Mouse (Mus musculus) lung, adult 2 months (tissue): ENCODE measurements at regions not wholly inside any gene's neighbourhood (a gene's known extent, or its start where the extent isn't known, plus 50 kb on each side); places are given as distances from the start of the nearest gene placed in this dataset.

ENCODE experiments used
- DNase-seq: peaks from one replicate; pipeline ENCODE4 v3.0.0; 2022
- H3K4me1 ChIP-seq: fragments of 200-500 bp; 2 replicates; pipeline ENCODE4 v1.6.1; 2011; ENCODE audit warnings: low read length; ENCODE audit not compliant: control insufficient read depth, insufficient read depth
- H3K4me3 ChIP-seq: fragments of 200-500 bp; replicated peaks from 2 replicates; pipeline ENCODE3; 2011; ENCODE audit warnings: low read depth, mild to moderate bottlenecking, control low read depth, low read length; ENCODE audit errors: extremely low read depth
- CTCF ChIP-seq: fragments of 200-500 bp; IDR thresholded peaks from 2 replicates; pipeline ENCODE4 v1.5.1; 2011; ENCODE audit warnings: mild to moderate bottlenecking, low read length, control low read depth; ENCODE audit not compliant: insufficient read depth
- POLR2A ChIP-seq: fragments of 200-500 bp; IDR thresholded peaks from 2 replicates; pipeline ENCODE4 v1.6.1; 2011; ENCODE audit warnings: low read depth, mild to moderate bottlenecking, control low read depth, low read length, borderline replicate concordance; ENCODE audit errors: extremely low read depth
- WGBS: fragments of 180-500 bp; shearing (Covaris S2); methylation state at CpG from one replicate; pipeline ENCODE4 v1.1.7; 2018; 5-methylcytosine and 5-hydroxymethylcytosine counted together

GRCm38 (mm10) chr10:84008923-84009322 is 286.3 kb downstream of the 1500009L16Rik start:
- DNase-seq, result no peak
- H3K4me1 ChIP-seq, result no peaks in the 10 kb centered on the region; the same call in 1 of the 2 replicates
- no peak overlapping the region for H3K4me3 ChIP-seq
- no peak for TF ChIP-seq POLR2A
- no peak for TF ChIP-seq CTCF
- WGBS, result 68% methylated on average over 4 of the region's 4 CpGs

- peak; percentile 57 for DNase-seq
- TF ChIP-seq POLR2A, result no peak
- peak; percentile 82 for TF ChIP-seq CTCF
- Histone ChIP-seq H3K4me1 (no peaks in the 10 kb centered on the region; the same call in 1 of the 2 replicates), H3K4me3 (no peak overlapping the region)
- 24% methylated on average over 9 of the region's 9 CpGs for WGBS
Observed at GRCm38 (mm10) chr10:84019381-84019780, 296.7 kb downstream of the 1500009L16Rik start.

- TF ChIP-seq CTCF, result peak; percentile 72
- no peak for TF ChIP-seq POLR2A
- WGBS, result 44% methylated on average over 10 of the region's 10 CpGs
- peak; percentile 39 for DNase-seq
- Histone ChIP-seq H3K4me1 (no peaks in the 10 kb centered on the region; the same call in 1 of the 2 replicates), H3K4me3 (no peak overlapping the region)
Observed at GRCm38 (mm10) chr10:84020023-84020620, 297.5 kb downstream of the 1500009L16Rik start.

GRCm38 (mm10) chr10:84021167-84022120 is 298.8 kb downstream of the 1500009L16Rik start:
- no peak for DNase-seq
- no peaks in the 10 kb centered on the region; the same call in 1 of the 2 replicates for H3K4me1 ChIP-seq
- TF ChIP-seq POLR2A (no peak), CTCF (no peak)
- WGBS, result 83% methylated on average over 12 of the region's 12 CpGs
- no peak overlapping the region for H3K4me3 ChIP-seq

GRCm38 (mm10) chr10:84024294-84024693 is 301.6 kb downstream of the 1500009L16Rik start:
- H3K4me1 ChIP-seq, result no peaks in the 10 kb centered on the region; the same call in 1 of the 2 replicates
- WGBS, result 52% methylated on average over 4 of the region's 4 CpGs
- no peak for DNase-seq
- no peak overlapping the region for H3K4me3 ChIP-seq
- TF ChIP-seq POLR2A (no peak), CTCF (no peak)

GRCm38 (mm10) chr10:84024901-84025300 is 302.2 kb downstream of the 1500009L16Rik start:
- TF ChIP-seq CTCF (no peak), POLR2A (no peak)
- no peaks in the 10 kb centered on the region; the same call in 1 of the 2 replicates for H3K4me1 ChIP-seq
- H3K4me3 ChIP-seq, result no peak overlapping the region
- no peak for DNase-seq
- 56% methylated on average over 8 of the region's 8 CpGs for WGBS

GRCm38 (mm10) chr10:84026798-84027197 is 304.1 kb downstream of the 1500009L16Rik start:
- no peak for TF ChIP-seq POLR2A
- no peak for TF ChIP-seq CTCF
- Histone ChIP-seq H3K4me1 (no peaks in the 10 kb centered on the region), H3K4me3 (no peak overlapping the region)
- 69% methylated on average over 4 of the region's 4 CpGs for WGBS
- DNase-seq, result no peak

GRCm38 (mm10) chr10:84036131-84036877 is 313.6 kb downstream of the 1500009L16Rik start:
- TF ChIP-seq POLR2A, result no peak
- no peak for TF ChIP-seq CTCF
- 53% methylated on average over 11 of the region's 11 CpGs for WGBS
- no peak for DNase-seq
- Histone ChIP-seq H3K4me3 (no peak overlapping the region), H3K4me1 (peaks cover 3% of the 10 kb centered on the region)

- TF ChIP-seq POLR2A (no peak), CTCF (no peak)
- DNase-seq, result no peak
- Histone ChIP-seq H3K4me1 (no peaks in the 10 kb centered on the region), H3K4me3 (no peak overlapping the region)
- WGBS, result 73% methylated on average over 5 of the region's 5 CpGs
Observed at GRCm38 (mm10) chr10:84048706-84049105, 326.0 kb downstream of the 1500009L16Rik start.
